Mouse (Mus musculus): ENCODE data around the gene Stx1b. TPM values are rescaled to one million over a fixed set of nuclear protein-coding genes. Genes with fewer than 3 reads are reported as not detected.

The Stx1b gene
- polyA plus RNA-seq, 1 experiment: 6.9 TPM

DNA sequence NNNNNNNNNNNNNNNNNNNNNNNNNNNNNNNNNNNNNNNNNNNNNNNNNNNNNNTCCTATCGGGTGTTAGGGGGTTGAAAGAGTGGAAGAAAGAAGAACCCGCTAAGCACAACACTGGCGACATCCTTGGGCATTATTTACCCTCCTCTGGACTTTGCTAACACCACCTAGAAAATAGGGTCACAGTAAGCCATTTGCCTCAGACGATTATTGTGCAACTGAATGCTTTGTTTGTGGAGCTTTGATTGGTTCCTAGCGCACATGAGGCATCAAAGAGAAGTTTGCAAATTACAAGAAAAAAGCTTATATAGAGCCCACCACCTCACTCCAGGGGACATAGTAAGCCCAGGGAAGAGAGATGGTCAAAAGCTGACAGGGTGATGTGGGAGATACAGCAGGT is 15.5 kb downstream of the Stx1b start:
- Histone ChIP-seq H3K4me3 (ENCODE audit: low read depth, low read length) (no peak overlapping the region), H3K9me3 (replicated peaks; ENCODE audit: control insufficient read depth, insufficient read depth, low read length, poor library complexity, severe bottlenecking) (no peaks in the 10 kb centered on the region), H3K27me3 (ENCODE audit: control insufficient read depth, insufficient read depth, low read length, poor library complexity, severe bottlenecking) (no peaks in the 10 kb centered on the region), H3K27ac (ENCODE audit: insufficient read depth, low read length) (no peak overlapping the region), H3K4me1 (ENCODE audit: control insufficient read depth, insufficient read depth, low read length) (no peaks in the 10 kb centered on the region), H3K9ac (ENCODE audit: low read depth, poor library complexity, severe bottlenecking) (no peak overlapping the region), H3K36me3 (ENCODE audit: control insufficient read depth, insufficient read depth, low read length, poor library complexity, severe bottlenecking) (no peaks in the 10 kb centered on the region)
- TF ChIP-seq POLR2A (IDR thresholded peaks at IDR 0.05; ENCODE audit: insufficient read depth, low read length) (no peak), CTCF (IDR thresholded peaks at IDR 0.05; ENCODE audit: low read depth, low read length) (no peak), EP300 (IDR thresholded peaks at IDR 0.05; ENCODE audit: insufficient read depth, low read depth, low read length) (no peak)

- TF ChIP-seq POLR2A (IDR thresholded peaks at IDR 0.05; ENCODE audit: insufficient read depth, low read length) (no peak), EP300 (IDR thresholded peaks at IDR 0.05; ENCODE audit: insufficient read depth, low read depth, low read length) (no peak), CTCF (IDR thresholded peaks at IDR 0.05; ENCODE audit: low read depth, low read length) (no peak)
- H3K27ac ChIP-seq (ENCODE audit: insufficient read depth, low read length): no peak overlapping the region
- no peaks in the 10 kb centered on the region for H3K4me1 ChIP-seq (ENCODE audit: control insufficient read depth, insufficient read depth, low read length)
- peaks cover 14% of the 10 kb centered on the region; the same call in 1 of the 2 replicates for H3K36me3 ChIP-seq (ENCODE audit: control insufficient read depth, insufficient read depth, low read length, poor library complexity, severe bottlenecking)
- no peaks in the 10 kb centered on the region for H3K9me3 ChIP-seq (replicated peaks; ENCODE audit: control insufficient read depth, insufficient read depth, low read length, poor library complexity, severe bottlenecking)
- H3K9ac ChIP-seq (ENCODE audit: low read depth, poor library complexity, severe bottlenecking): no peak overlapping the region
- no peak overlapping the region for H3K4me3 ChIP-seq (ENCODE audit: low read depth, low read length)
- H3K27me3 ChIP-seq (ENCODE audit: control insufficient read depth, insufficient read depth, low read length, poor library complexity, severe bottlenecking): no peaks in the 10 kb centered on the region
These were observed 22.0 kb downstream of the Stx1b start for GRCm38 (mm10) chr7:127802313-127802712.

DNA sequence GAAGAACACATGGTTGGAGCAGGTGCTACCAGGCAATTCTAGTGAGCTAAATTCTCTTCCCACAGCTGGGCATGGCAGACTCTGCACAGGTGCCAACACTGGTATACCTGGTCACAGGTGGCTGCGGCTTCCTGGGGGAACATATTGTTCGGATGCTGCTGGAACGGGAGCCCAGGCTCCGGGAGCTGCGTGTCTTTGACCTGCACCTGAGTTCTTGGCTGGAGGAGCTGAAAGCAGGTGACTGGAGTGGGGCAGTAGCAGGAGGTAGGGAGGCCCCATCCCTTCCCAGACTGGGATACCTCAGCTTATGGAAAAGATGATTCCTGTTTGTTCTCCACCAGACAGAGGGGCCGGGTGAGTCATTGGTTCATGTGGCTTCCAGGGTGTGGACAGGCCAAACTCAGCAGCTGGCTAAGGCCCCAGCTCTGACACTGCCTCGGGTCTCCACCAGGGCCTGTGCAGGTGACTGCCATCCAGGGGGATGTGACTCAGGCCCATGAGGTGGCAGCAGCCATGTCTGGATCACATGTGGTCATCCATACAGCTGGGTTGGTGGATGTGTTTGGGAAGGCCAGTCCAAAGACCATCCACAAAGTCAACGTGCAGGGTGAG is 23.2 kb downstream of the Stx1b start:
- 0 out of 2 replicates have a peak overlapping the region, but pooled peaks have one; percentile 5 for H3K27ac ChIP-seq (ENCODE audit: insufficient read depth, low read length)
- no peaks in the 10 kb centered on the region for H3K9me3 ChIP-seq (replicated peaks; ENCODE audit: control insufficient read depth, insufficient read depth, low read length, poor library complexity, severe bottlenecking)
- no peak for TF ChIP-seq POLR2A (IDR thresholded peaks at IDR 0.05; ENCODE audit: insufficient read depth, low read length)
- TF ChIP-seq EP300 (IDR thresholded peaks at IDR 0.05; ENCODE audit: insufficient read depth, low read depth, low read length): no peak
- TF ChIP-seq CTCF (IDR thresholded peaks at IDR 0.05; ENCODE audit: low read depth, low read length): no peak
- H3K9ac ChIP-seq (ENCODE audit: low read depth, poor library complexity, severe bottlenecking): peak overlapping the region; percentile 35; the same call in 1 of the 2 replicates
- H3K36me3 ChIP-seq (ENCODE audit: control insufficient read depth, insufficient read depth, low read length, poor library complexity, severe bottlenecking): peaks cover 24% of the 10 kb centered on the region
- H3K27me3 ChIP-seq (ENCODE audit: control insufficient read depth, insufficient read depth, low read length, poor library complexity, severe bottlenecking): no peaks in the 10 kb centered on the region
- H3K4me1 ChIP-seq (ENCODE audit: control insufficient read depth, insufficient read depth, low read length): no peaks in the 10 kb centered on the region
- peak overlapping the region; percentile 59 for H3K4me3 ChIP-seq (ENCODE audit: low read depth, low read length)

DNA sequence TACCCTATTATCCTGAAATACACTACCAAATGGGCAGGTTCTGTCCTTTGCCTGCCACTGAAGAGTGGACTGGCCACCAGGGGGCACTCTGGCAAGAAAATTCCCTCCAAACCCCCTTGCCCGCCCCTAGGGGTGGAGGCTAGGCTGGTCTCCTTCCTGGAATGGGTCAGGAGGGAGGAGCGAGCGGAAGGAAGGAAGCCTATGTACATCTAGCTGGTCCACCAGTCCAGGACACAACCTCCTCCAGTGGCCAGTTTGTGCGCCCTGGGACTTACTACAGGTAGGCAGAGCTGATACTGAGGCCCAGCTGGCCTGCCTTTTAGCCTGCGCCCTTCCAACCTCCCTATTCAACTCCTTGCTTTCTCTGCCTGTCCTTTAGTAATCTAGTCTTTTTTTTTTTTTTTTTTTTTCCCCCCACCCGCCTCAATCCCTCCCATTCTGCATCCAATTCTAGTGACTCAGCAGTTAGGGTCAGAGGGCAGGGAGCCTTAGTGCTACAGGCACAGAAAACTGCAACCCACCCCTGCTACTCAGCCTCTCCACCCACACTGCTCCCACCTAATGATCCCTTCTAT is 23.8 kb downstream of the Stx1b start, which contains the start of gene Hsd3b7:
Gene Hsd3b7, plus strand, starts transcription at position 170 of the 575 bp plus-strand sequence.
- peak within 1 kb of the TSS; percentile 59 for H3K4me3 ChIP-seq (ENCODE audit: low read depth, low read length)
- no peaks in the 10 kb centered on the region for H3K9me3 ChIP-seq (replicated peaks; ENCODE audit: control insufficient read depth, insufficient read depth, low read length, poor library complexity, severe bottlenecking)
- H3K27me3 ChIP-seq (ENCODE audit: control insufficient read depth, insufficient read depth, low read length, poor library complexity, severe bottlenecking): no peaks in the 10 kb centered on the region
- no peaks in the 10 kb centered on the region for H3K4me1 ChIP-seq (ENCODE audit: control insufficient read depth, insufficient read depth, low read length)
- TF ChIP-seq CTCF (IDR thresholded peaks at IDR 0.05; ENCODE audit: low read depth, low read length): peak; percentile 85
- TF ChIP-seq POLR2A (IDR thresholded peaks at IDR 0.05; ENCODE audit: insufficient read depth, low read length): peak; percentile 67
- no peak for TF ChIP-seq EP300 (IDR thresholded peaks at IDR 0.05; ENCODE audit: insufficient read depth, low read depth, low read length)
- 0 out of 2 replicates have a peak within 1 kb of the TSS, but pooled peaks have one; percentile 5 for H3K27ac ChIP-seq (ENCODE audit: insufficient read depth, low read length)
- H3K9ac ChIP-seq (ENCODE audit: low read depth, poor library complexity, severe bottlenecking): peak within 1 kb of the TSS; percentile 35; the same call in 1 of the 2 replicates
- H3K36me3 ChIP-seq (ENCODE audit: control insufficient read depth, insufficient read depth, low read length, poor library complexity, severe bottlenecking): peaks cover 30% of the 10 kb centered on the region

- H3K4me3 ChIP-seq (ENCODE audit: low read depth, low read length): no peak overlapping the region
- H3K27ac ChIP-seq (ENCODE audit: insufficient read depth, low read length): no peak overlapping the region
- peaks cover 36% of the 10 kb centered on the region for H3K36me3 ChIP-seq (ENCODE audit: control insufficient read depth, insufficient read depth, low read length, poor library complexity, severe bottlenecking)
- no peaks in the 10 kb centered on the region for H3K9me3 ChIP-seq (replicated peaks; ENCODE audit: control insufficient read depth, insufficient read depth, low read length, poor library complexity, severe bottlenecking)
- TF ChIP-seq CTCF (IDR thresholded peaks at IDR 0.05; ENCODE audit: low read depth, low read length) (no peak), POLR2A (IDR thresholded peaks at IDR 0.05; ENCODE audit: insufficient read depth, low read length) (no peak), EP300 (IDR thresholded peaks at IDR 0.05; ENCODE audit: insufficient read depth, low read depth, low read length) (no peak)
- H3K4me1 ChIP-seq (ENCODE audit: control insufficient read depth, insufficient read depth, low read length): no peaks in the 10 kb centered on the region
- H3K27me3 ChIP-seq (ENCODE audit: control insufficient read depth, insufficient read depth, low read length, poor library complexity, severe bottlenecking): no peaks in the 10 kb centered on the region
- no peak overlapping the region for H3K9ac ChIP-seq (ENCODE audit: low read depth, poor library complexity, severe bottlenecking)
These were observed 24.6 kb downstream of the Stx1b start for GRCm38 (mm10) chr7:127799738-127800137.

- H3K27me3 ChIP-seq (ENCODE audit: control insufficient read depth, insufficient read depth, low read length, poor library complexity, severe bottlenecking): no peaks in the 10 kb centered on the region
- no peak overlapping the region for H3K9ac ChIP-seq (ENCODE audit: low read depth, poor library complexity, severe bottlenecking)
- TF ChIP-seq POLR2A (IDR thresholded peaks at IDR 0.05; ENCODE audit: insufficient read depth, low read length): no peak
- no peak for TF ChIP-seq EP300 (IDR thresholded peaks at IDR 0.05; ENCODE audit: insufficient read depth, low read depth, low read length)
- TF ChIP-seq CTCF (IDR thresholded peaks at IDR 0.05; ENCODE audit: low read depth, low read length): no peak
- H3K9me3 ChIP-seq (replicated peaks; ENCODE audit: control insufficient read depth, insufficient read depth, low read length, poor library complexity, severe bottlenecking): no peaks in the 10 kb centered on the region
- no peaks in the 10 kb centered on the region for H3K4me1 ChIP-seq (ENCODE audit: control insufficient read depth, insufficient read depth, low read length)
- no peak overlapping the region for H3K4me3 ChIP-seq (ENCODE audit: low read depth, low read length)
- no peak overlapping the region for H3K27ac ChIP-seq (ENCODE audit: insufficient read depth, low read length)
- peaks cover 38% of the 10 kb centered on the region for H3K36me3 ChIP-seq (ENCODE audit: control insufficient read depth, insufficient read depth, low read length, poor library complexity, severe bottlenecking)
These were observed 25.1 kb downstream of the Stx1b start for GRCm38 (mm10) chr7:127799211-127799610.
